Mouse (Mus musculus) liver, embryonic 13.5 days (tissue): ENCODE measurements at regions not wholly inside any gene's neighbourhood (a gene's known extent, or its start where the extent isn't known, plus 50 kb on each side); places are given as distances from the start of the nearest gene placed in this dataset.
"Not testable (repeated sequence)": the region's sequence is repeated elsewhere in the genome, so short reads cannot be mapped to it uniquely, and the experiment has no call there.

Source experiments
- ATAC-seq: fragments of 200-750 bp; cut with Nextera tagmentation; 2 replicates; pipeline ENCODE4 v1.8.0; 2017; ENCODE audit warnings: low read depth, mild to moderate bottlenecking, moderate number of reproducible peaks, moderate library complexity
- DNase-seq: peaks from one replicate; pipeline ENCODE4 v3.0.0; 2022
- H3K27ac ChIP-seq: fragments of 300-500 bp; sonication (generic); 2 replicates; pipeline ENCODE4 v1.5.1; 2015; ENCODE audit warnings: moderate library complexity, mild to moderate bottlenecking, inconsistent platforms
- H3K27me3 ChIP-seq: fragments of 300-500 bp; sonication (generic); 2 replicates; pipeline ENCODE4 v1.6.1; 2015; ENCODE audit warnings: mild to moderate bottlenecking, inconsistent platforms
- H3K36me3 ChIP-seq: fragments of 300-500 bp; sonication (generic); 2 replicates; pipeline ENCODE4 v1.6.1; 2015; ENCODE audit warnings: mild to moderate bottlenecking, inconsistent platforms
- H3K4me1 ChIP-seq: fragments of 300-500 bp; sonication (generic); replicated peaks from 2 replicates; pipeline ENCODE4 v1.6.1; 2015; ENCODE audit warnings: inconsistent platforms
- H3K4me2 ChIP-seq: fragments of 300-500 bp; sonication (generic); 2 replicates; pipeline ENCODE4 v1.6.1; 2015; ENCODE audit warnings: inconsistent platforms, mild to moderate bottlenecking, moderate library complexity
- H3K4me3 ChIP-seq: fragments of 300-500 bp; sonication (generic); replicated peaks from 2 replicates; pipeline ENCODE4 v1.5.1; 2015; ENCODE audit warnings: mild to moderate bottlenecking, inconsistent platforms
- H3K9ac ChIP-seq: fragments of 300-500 bp; sonication (generic); 2 replicates; pipeline ENCODE4 v1.6.1; 2015; ENCODE audit warnings: mild to moderate bottlenecking, inconsistent platforms
- H3K9me3 ChIP-seq: fragments of 300-500 bp; sonication (generic); replicated peaks from 2 replicates; pipeline ENCODE4 v1.6.1; 2016; ENCODE audit warnings: inconsistent platforms
- WGBS: fragments of 180-500 bp; shearing (Covaris S2); methylation state at CpG from one replicate; pipeline ENCODE4 v1.1.7; 2015; ENCODE audit not compliant: insufficient replicate concordance; 5-methylcytosine and 5-hydroxymethylcytosine counted together

GRCm38 (mm10) chr12:104637046-104638032 is 114.4 kb downstream of the Dicer1 start:
- Histone ChIP-seq H3K36me3 (no peaks in the 10 kb centered on the region), H3K9ac (no peak overlapping the region), H3K27ac (no peak overlapping the region), H3K4me3 (no peak overlapping the region), H3K27me3 (peaks cover 34% of the 10 kb centered on the region), H3K4me2 (no peak overlapping the region), H3K4me1 (no peaks in the 10 kb centered on the region), H3K9me3 (no peaks in the 10 kb centered on the region)
- DNase-seq (no peak), ATAC-seq (no peak)
- 7% methylated on average over 33 of the region's 33 CpGs for WGBS

GRCm38 (mm10) chr12:104636474-104636873 is 115.3 kb downstream of the Dicer1 start:
- peaks cover 34% of the 10 kb centered on the region for H3K27me3 ChIP-seq
- DNase-seq: no peak
- no peaks in the 10 kb centered on the region for H3K36me3 ChIP-seq
- H3K4me3 ChIP-seq: no peak overlapping the region
- no peaks in the 10 kb centered on the region for H3K9me3 ChIP-seq
- no peaks in the 10 kb centered on the region for H3K4me1 ChIP-seq
- no peak for ATAC-seq
- WGBS: 49% methylated on average over 12 of the region's 12 CpGs
- no peak overlapping the region for H3K4me2 ChIP-seq
- H3K9ac ChIP-seq: no peak overlapping the region
- no peak overlapping the region for H3K27ac ChIP-seq

- ATAC-seq (no peak), DNase-seq (no peak)
- Histone ChIP-seq H3K27ac (no peak overlapping the region), H3K4me3 (no peak overlapping the region), H3K4me2 (no peak overlapping the region), H3K4me1 (no peaks in the 10 kb centered on the region), H3K27me3 (peaks cover 31% of the 10 kb centered on the region), H3K9ac (no peak overlapping the region), H3K36me3 (no peaks in the 10 kb centered on the region), H3K9me3 (no peaks in the 10 kb centered on the region)
- WGBS: 66% methylated on average over 10 of the region's 10 CpGs
Observed at GRCm38 (mm10) chr12:104634818-104635217, 116.9 kb downstream of the Dicer1 start.

GRCm38 (mm10) chr12:104630590-104630989 is 121.2 kb downstream of the Dicer1 start:
- Histone ChIP-seq H3K9me3 (no peaks in the 10 kb centered on the region), H3K4me3 (no peak overlapping the region), H3K27ac (no peak overlapping the region), H3K36me3 (no peaks in the 10 kb centered on the region), H3K27me3 (0 out of 2 replicates have a peak, but pooled peaks cover 5% of the 10 kb centered on the region), H3K9ac (no peak overlapping the region), H3K4me1 (no peaks in the 10 kb centered on the region), H3K4me2 (no peak overlapping the region)
- 69% methylated on average over 3 of the region's 3 CpGs for WGBS
- ATAC-seq (no peak), DNase-seq (no peak)

GRCm38 (mm10) chr12:104629449-104629848 is 122.3 kb downstream of the Dicer1 start:
- Histone ChIP-seq H3K4me3 (no peak overlapping the region), H3K27ac (no peak overlapping the region), H3K36me3 (no peaks in the 10 kb centered on the region), H3K9me3 (no peaks in the 10 kb centered on the region), H3K27me3 (no peaks in the 10 kb centered on the region), H3K4me1 (no peaks in the 10 kb centered on the region), H3K9ac (no peak overlapping the region), H3K4me2 (no peak overlapping the region)
- no peak for DNase-seq
- no peak for ATAC-seq
- 67% methylated on average over 2 of the region's 2 CpGs for WGBS

GRCm38 (mm10) chr12:104626054-104626453 is 125.7 kb downstream of the Dicer1 start:
- no peaks in the 10 kb centered on the region for H3K27me3 ChIP-seq
- H3K9me3 ChIP-seq: no peaks in the 10 kb centered on the region
- H3K36me3 ChIP-seq: no peaks in the 10 kb centered on the region
- H3K4me1 ChIP-seq: no peaks in the 10 kb centered on the region
- 60% methylated on average over 5 of the region's 5 CpGs for WGBS
- no peak overlapping the region for H3K9ac ChIP-seq
- DNase-seq (no peak), ATAC-seq (no peak)
- H3K27ac ChIP-seq: no peak overlapping the region
- H3K4me3 ChIP-seq: no peak overlapping the region
- no peak overlapping the region for H3K4me2 ChIP-seq

GRCm38 (mm10) chr12:104623896-104624685 is 127.7 kb downstream of the Dicer1 start:
- Histone ChIP-seq H3K9me3 (no peaks in the 10 kb centered on the region), H3K27me3 (no peaks in the 10 kb centered on the region), H3K4me3 (no peak overlapping the region), H3K9ac (no peak overlapping the region), H3K4me1 (no peaks in the 10 kb centered on the region), H3K36me3 (no peaks in the 10 kb centered on the region), H3K27ac (no peak overlapping the region), H3K4me2 (no peak overlapping the region)
- ATAC-seq (no peak), DNase-seq (no peak)
- 63% methylated on average over 7 of the region's 7 CpGs for WGBS

GRCm38 (mm10) chr12:104617111-104617725 is 134.5 kb downstream of the Dicer1 start:
- H3K4me3 ChIP-seq: no peak overlapping the region
- ATAC-seq: no peak

GRCm38 (mm10) chr12:104614240-104614639 is 137.5 kb downstream of the Dicer1 start:
- no peaks in the 10 kb centered on the region for H3K4me1 ChIP-seq
- H3K27me3 ChIP-seq: no peaks in the 10 kb centered on the region
- H3K4me2 ChIP-seq: no peak overlapping the region
- H3K9me3 ChIP-seq: no peaks in the 10 kb centered on the region
- no peak for DNase-seq
- H3K27ac ChIP-seq: no peak overlapping the region
- H3K9ac ChIP-seq: no peak overlapping the region
- no peaks in the 10 kb centered on the region for H3K36me3 ChIP-seq
- H3K4me3 ChIP-seq: no peak overlapping the region
- 48% methylated on average over 8 of the region's 8 CpGs for WGBS
- no peak for ATAC-seq

More at GRCm38 (mm10) chr12:104617111-104617725, 134.5 kb downstream of the Dicer1 start:
- H3K27ac ChIP-seq: no peak overlapping the region
- H3K4me2 ChIP-seq: no peak overlapping the region; the same call in 1 of the 2 replicates
- no peaks in the 10 kb centered on the region for H3K36me3 ChIP-seq
- WGBS: 15% methylated on average over 17 of the region's 17 CpGs
- no peak for DNase-seq
- H3K9ac ChIP-seq: no peak overlapping the region
- H3K27me3 ChIP-seq: no peaks in the 10 kb centered on the region
- no peaks in the 10 kb centered on the region for H3K9me3 ChIP-seq
- H3K4me1 ChIP-seq: no peaks in the 10 kb centered on the region

GRCm38 (mm10) chr12:104609767-104610166 is 136.6 kb upstream of the Gsc start:
- Histone ChIP-seq H3K9ac (no peak overlapping the region), H3K4me2 (no peak overlapping the region), H3K4me1 (no peaks in the 10 kb centered on the region), H3K9me3 (no peaks in the 10 kb centered on the region), H3K4me3 (no peak overlapping the region), H3K27me3 (no peaks in the 10 kb centered on the region), H3K36me3 (no peaks in the 10 kb centered on the region), H3K27ac (no peak overlapping the region)
- WGBS: 72% methylated on average over 19 of the region's 19 CpGs
- no peak for ATAC-seq
- DNase-seq: no peak

- not testable (repeated sequence) for H3K36me3 ChIP-seq, H3K27ac ChIP-seq, H3K9ac ChIP-seq, H3K27me3 ChIP-seq, H3K4me2 ChIP-seq, ATAC-seq, H3K4me3 ChIP-seq, H3K9me3 ChIP-seq, H3K4me1 ChIP-seq, DNase-seq
- 65% methylated on average over 4 of the region's 4 CpGs for WGBS
Observed at GRCm38 (mm10) chr12:104608956-104609355, 135.8 kb upstream of the Gsc start.
